Mouse (Mus musculus) kidney, embryonic 14.5 days (tissue): ENCODE results near the gene Zfand4. TPM values are rescaled to one million over a fixed set of nuclear protein-coding genes. Genes with fewer than 3 reads are reported as not detected.

Experiments
- ATAC-seq: fragments of 200-750 bp; cut with Nextera tagmentation; 2 replicates; pipeline ENCODE4 v1.8.0; 2017; ENCODE audit warnings: moderate number of reproducible peaks, mild to moderate bottlenecking, moderate TSS enrichment, moderate library complexity; ENCODE audit not compliant: low FRiP score, low TSS enrichment
- H3K27ac ChIP-seq: fragments of 300-500 bp; sonication (generic); 2 replicates; pipeline ENCODE4 v1.5.1; 2014; ENCODE audit warnings: low read depth, mild to moderate bottlenecking, low read length, moderate library complexity, mixed read lengths
- H3K27me3 ChIP-seq: fragments of 300-500 bp; sonication (generic); 2 replicates; pipeline ENCODE4 v1.6.1; 2014; ENCODE audit warnings: mild to moderate bottlenecking, low read length; ENCODE audit not compliant: control insufficient read depth, insufficient read depth
- H3K36me3 ChIP-seq: fragments of 300-500 bp; sonication (generic); 2 replicates; pipeline ENCODE4 v1.6.1; 2014; ENCODE audit warnings: low read length, mixed read lengths; ENCODE audit not compliant: control insufficient read depth, insufficient read depth
- H3K4me1 ChIP-seq: fragments of 300-500 bp; sonication (generic); 2 replicates; pipeline ENCODE4 v1.6.1; 2014; ENCODE audit warnings: low read length, mixed read lengths; ENCODE audit not compliant: control insufficient read depth, insufficient read depth
- H3K4me2 ChIP-seq: fragments of 300-500 bp; sonication (generic); replicated peaks from 2 replicates; pipeline ENCODE4 v1.6.1; 2014; ENCODE audit warnings: low read depth, mild to moderate bottlenecking, low read length
- H3K4me3 ChIP-seq: fragments of 300-500 bp; sonication (generic); 2 replicates; pipeline ENCODE4 v1.5.1; 2014; ENCODE audit warnings: mild to moderate bottlenecking, low read length
- H3K9ac ChIP-seq: fragments of 300-500 bp; sonication (generic); 2 replicates; pipeline ENCODE4 v1.6.1; 2014; ENCODE audit warnings: low read depth, mild to moderate bottlenecking, low read length, moderate library complexity
- H3K9me3 ChIP-seq: fragments of 300-500 bp; sonication (generic); 2 replicates; pipeline ENCODE4 v1.6.1; 2016; ENCODE audit warnings: low read length; ENCODE audit not compliant: control insufficient read depth
- WGBS: fragments of 180-500 bp; shearing (Covaris S2); extraction: QIAGEN DNeasy Blood & Tissue Kit; methylation state at CpG from one replicate; pipeline ENCODE4 v1.1.7; 2014; 5-methylcytosine and 5-hydroxymethylcytosine counted together
- polyA plus RNA-seq: library from polyadenylated mRNA; unstranded; fragments of >200 nt; fragmentation: Nextera tagmentation; extraction: Ambion mirVana; gene quantifications from 2 replicates; pipeline ENCODE4 v1.2.1, GENCODE M21; 2014

Gene Zfand4
- polyA plus RNA-seq, 1 experiment from 2014 or later = 8.3 TPM

DNA sequence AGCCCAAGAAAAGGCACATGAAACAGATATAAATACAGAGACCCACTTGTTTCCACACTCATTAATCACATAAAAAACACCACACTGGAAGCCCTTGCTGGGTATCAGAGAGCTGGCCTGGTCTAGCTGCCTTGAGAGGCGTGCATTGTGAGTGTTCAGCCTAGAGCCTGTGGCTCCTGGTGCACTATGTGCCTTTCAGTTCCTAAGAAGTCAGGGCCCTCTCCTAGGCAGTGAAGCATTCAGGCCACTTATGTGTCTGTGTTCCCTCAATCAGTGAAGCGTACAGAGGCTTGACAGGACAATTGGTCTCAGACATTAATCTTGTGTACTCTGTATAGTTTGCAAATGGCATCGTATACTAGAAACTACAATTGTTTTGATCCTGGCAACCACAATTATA lies 19.3 kb downstream of the Zfand4 start:
- 41% methylated on average over 3 of the region's 3 CpGs for WGBS
- Histone ChIP-seq H3K27ac (no peak overlapping the region), H3K9me3 (no peaks in the 10 kb centered on the region), H3K9ac (no peak overlapping the region), H3K4me3 (no peak overlapping the region), H3K36me3 (no peaks in the 10 kb centered on the region), H3K4me1 (no peaks in the 10 kb centered on the region), H3K27me3 (no peaks in the 10 kb centered on the region), H3K4me2 (no peak overlapping the region)
- peak; percentile 90; the same call in 1 of the 2 replicates for ATAC-seq

- Histone ChIP-seq H3K27me3 (no peaks in the 10 kb centered on the region), H3K4me2 (no peak overlapping the region), H3K36me3 (no peaks in the 10 kb centered on the region), H3K4me3 (no peak overlapping the region), H3K9ac (no peak overlapping the region), H3K4me1 (no peaks in the 10 kb centered on the region), H3K9me3 (no peaks in the 10 kb centered on the region), H3K27ac (no peak overlapping the region)
- 86% methylated on average over 4 of the region's 4 CpGs for WGBS
- no peak for ATAC-seq
Observed at GRCm38 (mm10) chr6:116286321-116286720, 22.3 kb downstream of the Zfand4 start.

GRCm38 (mm10) chr6:116286870-116287575 lies 23.0 kb downstream of the Zfand4 start:
- no peak overlapping the region for H3K4me3 ChIP-seq
- H3K27ac ChIP-seq = no peak overlapping the region
- peak; percentile 83; the same call in 1 of the 2 replicates for ATAC-seq

GRCm38 (mm10) chr6:116311411-116311810 lies 47.4 kb downstream of the Zfand4 start:
- no peaks in the 10 kb centered on the region for H3K4me1 ChIP-seq
- no peaks in the 10 kb centered on the region for H3K9me3 ChIP-seq
- WGBS = 100% methylated on average over 2 of the region's 2 CpGs
- H3K9ac ChIP-seq = no peak overlapping the region
- no peak overlapping the region for H3K4me2 ChIP-seq
- H3K27ac ChIP-seq = no peak overlapping the region
- no peaks in the 10 kb centered on the region for H3K36me3 ChIP-seq
- ATAC-seq = no peak
- no peak overlapping the region for H3K4me3 ChIP-seq
- H3K27me3 ChIP-seq = no peaks in the 10 kb centered on the region

More at GRCm38 (mm10) chr6:116286870-116287575, 23.0 kb downstream of the Zfand4 start:
- 70% methylated on average over 5 of the region's 5 CpGs for WGBS
- H3K9ac ChIP-seq = no peak overlapping the region
- H3K4me1 ChIP-seq = no peaks in the 10 kb centered on the region
- H3K36me3 ChIP-seq = no peaks in the 10 kb centered on the region
- no peak overlapping the region for H3K4me2 ChIP-seq
- H3K9me3 ChIP-seq = no peaks in the 10 kb centered on the region
- H3K27me3 ChIP-seq = no peaks in the 10 kb centered on the region

DNA sequence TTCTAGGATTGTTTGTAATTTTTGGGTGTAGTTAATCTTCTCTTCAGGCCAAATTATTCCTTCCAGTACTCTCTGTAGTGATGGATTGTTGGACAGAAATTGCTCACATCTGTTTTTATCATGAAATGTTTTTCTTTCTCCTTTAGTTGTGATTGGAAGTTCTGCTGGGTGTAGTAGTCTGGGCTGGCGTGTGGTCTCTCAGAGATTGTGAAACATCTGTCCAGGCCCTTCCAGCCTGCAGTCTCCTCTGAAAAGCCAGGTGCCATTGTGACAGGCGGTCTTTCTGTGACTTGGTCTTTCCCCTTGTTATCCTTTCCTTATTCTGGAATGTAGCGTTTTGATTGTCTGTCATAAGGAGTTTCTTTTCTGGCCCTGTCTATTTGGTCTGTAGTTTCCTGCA lies 55.2 kb downstream of the Zfand4 start:
- 81% methylated on average over 3 of the region's 3 CpGs for WGBS
- Histone ChIP-seq H3K9ac (no peak overlapping the region), H3K27me3 (no peaks in the 10 kb centered on the region), H3K4me1 (no peaks in the 10 kb centered on the region), H3K27ac (no peak overlapping the region), H3K9me3 (no peaks in the 10 kb centered on the region), H3K36me3 (no peaks in the 10 kb centered on the region), H3K4me2 (no peak overlapping the region), H3K4me3 (no peak overlapping the region)
- no peak for ATAC-seq

GRCm38 (mm10) chr6:116326641-116327040 lies 62.6 kb downstream of the Zfand4 start:
- WGBS = 79% methylated on average over 3 of the region's 3 CpGs
- Histone ChIP-seq H3K36me3 (no peaks in the 10 kb centered on the region), H3K27me3 (no peaks in the 10 kb centered on the region), H3K9me3 (no peaks in the 10 kb centered on the region), H3K4me2 (no peak overlapping the region), H3K9ac (no peak overlapping the region), H3K27ac (no peak overlapping the region), H3K4me3 (no peak overlapping the region), H3K4me1 (no peaks in the 10 kb centered on the region)
- ATAC-seq = no peak

GRCm38 (mm10) chr6:116331396-116331795 lies 67.4 kb downstream of the Zfand4 start:
- Histone ChIP-seq H3K36me3 (no peaks in the 10 kb centered on the region), H3K9ac (no peak overlapping the region), H3K4me2 (no peak overlapping the region), H3K4me3 (no peak overlapping the region), H3K27me3 (no peaks in the 10 kb centered on the region), H3K9me3 (no peaks in the 10 kb centered on the region), H3K27ac (no peak overlapping the region), H3K4me1 (no peaks in the 10 kb centered on the region)
- ATAC-seq = no peak
- 85% methylated on average over 2 of the region's 2 CpGs for WGBS

- peak; percentile 10; the same call in 1 of the 2 replicates for ATAC-seq
- Histone ChIP-seq H3K36me3 (no peaks in the 10 kb centered on the region), H3K27me3 (no peaks in the 10 kb centered on the region), H3K27ac (no peak overlapping the region), H3K9ac (peak overlapping the region; percentile 81), H3K4me2 (peak overlapping the region; percentile 57), H3K4me1 (peaks cover 5% of the 10 kb centered on the region; the same call in 1 of the 2 replicates), H3K9me3 (no peaks in the 10 kb centered on the region), H3K4me3 (peak overlapping the region; percentile 91)
- 3% methylated on average over 7 of the region's 7 CpGs for whole genome bisulfite sequencing
Observed at GRCm38 (mm10) chr6:116337466-116337834, 73.4 kb downstream of the Zfand4 start.

DNA sequence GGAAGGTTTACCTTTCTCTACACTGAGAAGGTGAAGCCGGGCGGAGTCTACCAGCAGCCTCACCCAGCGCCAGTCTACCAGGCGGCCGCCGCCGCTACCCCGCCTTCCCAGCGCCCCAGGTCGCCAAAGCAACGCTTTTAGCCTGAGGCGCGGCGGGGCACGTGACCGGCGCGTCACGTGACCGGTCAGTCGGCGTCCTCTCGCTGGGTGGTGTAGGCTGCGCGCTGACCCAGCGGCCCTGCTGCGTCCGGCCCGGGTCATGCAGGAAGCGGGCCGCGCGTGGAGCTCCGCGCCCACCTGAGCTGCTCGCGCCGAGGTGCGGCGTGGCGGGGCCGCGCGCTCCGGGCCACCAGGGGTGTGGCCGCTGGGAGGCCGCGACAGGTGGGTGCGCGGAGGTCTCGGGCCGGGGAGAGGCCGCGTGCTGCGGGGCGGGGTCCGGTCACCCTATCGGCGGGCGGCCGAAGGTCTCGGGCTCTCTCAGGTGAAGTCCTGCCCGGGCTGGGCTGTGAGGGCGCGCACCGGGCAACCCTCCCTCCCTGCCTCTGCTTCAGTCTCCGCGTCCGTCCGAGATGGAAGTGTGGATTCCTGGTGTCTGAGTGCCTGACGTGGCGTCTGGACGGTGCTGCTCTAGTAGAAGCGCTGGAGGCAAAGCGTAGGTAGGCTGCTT lies 73.9 kb downstream of the Zfand4 start, which contains the start of gene March8:
March8 (plus strand) TSS at position 190 of the 667 bp plus-strand sequence.
- Histone ChIP-seq H3K9me3 (no peaks in the 10 kb centered on the region), H3K4me1 (peaks cover 5% of the 10 kb centered on the region; the same call in 1 of the 2 replicates), H3K9ac (peak within 1 kb of the TSS; percentile 81), H3K27ac (no peak within 1 kb of the TSS), H3K27me3 (no peaks in the 10 kb centered on the region), H3K36me3 (no peaks in the 10 kb centered on the region), H3K4me2 (peak within 1 kb of the TSS; percentile 57), H3K4me3 (peak within 1 kb of the TSS; percentile 91)
- under 1% methylated on average over 75 of the region's 75 CpGs for WGBS
- peak; percentile 99 for ATAC-seq
